Mouse (Mus musculus) bone marrow macrophage, adult 2 months (primary cell): Measurements from ENCODE around the gene Brat1.

Source experiments
- CTCF ChIP-seq: IDR thresholded peaks from 2 replicates; pipeline ENCODE4 v1.5.1; 2012; ENCODE audit warnings: low read depth, mild to moderate bottlenecking, low read length, moderate library complexity
- POLR2A ChIP-seq: IDR thresholded peaks from 2 replicates; pipeline ENCODE4 v1.6.1; 2012; ENCODE audit warnings: mild to moderate bottlenecking, low read depth, low read length, borderline replicate concordance

GRCm38 (mm10) chr5:140688434-140688833 is 16.4 kb upstream of the Brat1 start:
- no peak for TF ChIP-seq CTCF
- TF ChIP-seq POLR2A: no peak
